Mouse (Mus musculus) sigmoid colon, adult 10 weeks (tissue): ENCODE measurements around the gene Olfr1156. TPM values are rescaled to one million over a fixed set of nuclear protein-coding genes. Genes with fewer than 3 reads are reported as not detected.

Experiments used
- polyA plus RNA-seq: library from polyadenylated mRNA; stranded (reverse); fragments of 350-450 nt; fragmentation: Illumina TruSeq; extraction: RNeasy Lipid Tissue Mini Kit (QIAGEN cat#74804); gene quantifications from one replicate; pipeline ENCODE4 v1.2.3, GENCODE M21; 2014; ENCODE audit warnings: low read depth, low replicate concordance

Olfr1156 gene
- polyA plus RNA-seq: not detected

DNA sequence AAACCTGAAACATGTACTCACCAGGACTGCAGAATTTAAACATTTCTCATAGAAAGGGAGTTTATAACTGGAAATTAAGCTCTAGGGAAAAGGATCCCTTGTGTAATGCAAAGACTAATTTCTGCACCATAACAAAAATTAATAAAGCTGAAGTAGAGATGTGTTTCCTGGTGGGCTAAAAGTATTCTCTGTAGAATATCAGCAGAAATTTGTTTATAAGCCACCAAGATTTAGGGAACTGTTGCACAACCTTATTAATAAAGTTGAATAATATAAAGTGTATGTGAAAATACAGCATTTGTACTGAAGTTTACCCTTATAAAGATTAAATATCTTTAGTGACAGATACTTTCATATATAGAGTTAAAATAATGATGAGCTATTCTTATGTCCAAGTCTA is at the start of gene Olfr1156:
Olfr1156 (minus strand) TSS at position 101 of the 400 bp plus-strand sequence.

DNA sequence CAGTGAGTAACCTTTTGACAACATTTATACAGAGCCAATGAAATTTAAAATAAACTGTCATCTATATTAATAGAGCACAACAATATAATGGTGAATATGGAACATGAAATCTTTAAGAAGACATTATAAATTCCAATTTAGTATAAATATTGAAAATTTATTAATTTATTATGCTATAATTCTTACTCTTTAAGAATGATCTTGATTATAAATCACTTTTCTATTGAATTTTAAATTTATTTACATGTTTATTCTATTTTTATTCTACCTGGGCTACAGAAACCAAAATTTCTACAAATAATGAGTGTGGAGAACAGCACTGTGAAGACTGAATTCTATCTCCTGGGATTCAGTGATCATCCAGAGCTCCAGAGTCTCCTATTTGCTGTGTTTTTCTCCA is 36.9 kb upstream of the Olfr1156 start, which contains the start of gene Olfr1158:
Olfr1158 (plus strand) TSS at position 301 of the 400 bp plus-strand sequence.

DNA sequence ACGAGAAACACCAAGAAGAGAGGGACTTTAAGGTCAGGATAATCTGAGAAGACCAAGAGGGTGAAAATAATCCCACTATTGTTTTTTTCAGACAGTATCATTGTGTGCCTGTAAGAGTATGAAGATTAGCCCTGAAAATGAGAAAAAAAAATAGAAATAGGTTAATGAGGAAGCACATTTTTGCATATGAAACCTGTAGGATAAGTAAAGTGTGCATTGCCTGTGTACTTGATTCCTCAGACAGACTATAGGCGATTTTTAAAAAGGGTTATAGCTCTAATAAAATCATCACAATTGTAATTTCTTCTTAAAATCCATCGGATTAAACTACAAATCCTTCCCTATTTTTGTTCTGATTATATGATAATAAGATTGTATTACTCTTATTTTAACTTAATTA is 21.7 kb upstream of the Olfr1156 start, which contains the start of gene Olfr74:
Olfr74 (minus strand) TSS at position 101 of the 400 bp plus-strand sequence.

DNA sequence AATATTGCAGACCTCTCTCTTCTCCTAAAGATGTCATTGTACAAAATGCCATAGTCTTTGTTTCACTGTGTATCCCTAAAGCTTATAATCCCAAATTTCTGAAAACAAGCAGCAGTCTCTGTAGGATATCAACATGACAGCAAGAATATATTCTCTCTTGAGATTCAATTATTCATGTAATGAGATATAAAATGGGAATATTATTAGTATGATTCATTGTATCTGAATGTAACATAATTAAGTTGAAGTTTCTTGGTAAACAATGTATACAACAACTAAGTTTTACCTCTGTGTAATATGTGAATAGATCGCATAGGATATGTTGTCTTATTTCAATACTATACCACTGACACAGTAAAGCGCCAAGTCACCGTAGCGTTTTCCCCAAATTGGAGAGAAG is 15.3 kb upstream of the Olfr1156 start, which contains the start of gene Olfr1157:
Olfr1157 (minus strand) TSS at position 101 of the 400 bp plus-strand sequence.

DNA sequence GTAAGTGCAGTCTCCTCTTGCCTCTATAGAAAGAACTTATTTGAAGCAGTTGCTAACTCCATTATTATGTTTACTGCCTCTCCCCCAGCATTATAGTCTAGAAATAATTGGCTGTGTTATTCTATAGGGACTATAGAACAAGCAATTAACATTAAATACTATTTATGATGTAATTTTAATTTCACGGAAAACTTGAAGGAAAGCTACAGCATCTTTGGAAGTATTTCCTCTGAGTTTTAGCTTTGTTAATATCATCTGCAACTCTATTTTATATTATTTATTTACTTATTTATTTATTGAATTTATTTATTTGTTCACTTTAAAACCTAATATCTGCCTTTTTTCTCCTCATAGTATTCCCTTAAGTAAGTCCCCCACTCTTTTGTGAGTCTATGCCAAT is 7.9 kb downstream of the Olfr1156 start, which contains the start of gene Olfr1155:
Olfr1155 (minus strand) TSS at position 101 of the 400 bp plus-strand sequence.

DNA sequence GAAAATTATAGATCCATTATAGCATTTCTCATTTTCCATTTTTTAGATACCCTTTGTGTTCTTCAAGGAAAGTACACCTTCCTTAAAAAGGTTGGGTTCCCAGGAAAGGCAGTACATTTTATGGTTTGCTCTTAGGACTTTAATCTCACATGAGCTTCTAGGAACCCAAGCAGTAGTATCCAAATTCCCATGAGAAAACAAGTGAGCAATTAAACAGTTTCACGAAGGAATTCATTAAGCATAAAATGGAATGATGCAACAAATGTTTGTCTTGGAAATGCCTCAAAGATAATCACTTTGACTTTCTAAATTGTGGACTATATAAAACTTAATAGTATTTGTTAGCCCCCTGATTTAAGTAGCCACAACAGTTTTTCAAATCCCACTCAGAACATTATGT is 47.8 kb downstream of the Olfr1156 start, which contains the start of gene Olfr1154:
Olfr1154 (minus strand) TSS at position 101 of the 400 bp plus-strand sequence.

Other genes starting within 250 kb of the Olfr1156 start
- gene Olfr1137, start 239.9 kb downstream of the Olfr1156 start, polyA plus RNA-seq: not detected
- gene Olfr1138, start 213.1 kb downstream of the Olfr1156 start, polyA plus RNA-seq: not detected
- not detected for gene Olfr1140, start 209.3 kb downstream of the Olfr1156 start, polyA plus RNA-seq
- gene Olfr1141, start 199.1 kb downstream of the Olfr1156 start, polyA plus RNA-seq: not detected
- not detected for gene Olfr152, start 173.6 kb downstream of the Olfr1156 start, polyA plus RNA-seq
- not detected for gene Olfr1143, start 152.5 kb downstream of the Olfr1156 start, polyA plus RNA-seq
- gene Olfr1145, start 143.3 kb downstream of the Olfr1156 start, polyA plus RNA-seq: not detected
- not detected for gene Olfr1148, start 122.6 kb downstream of the Olfr1156 start, polyA plus RNA-seq
- gene Olfr1150-ps1, start 109.1 kb downstream of the Olfr1156 start, polyA plus RNA-seq: not detected
- gene Olfr1151, start 97.2 kb downstream of the Olfr1156 start, polyA plus RNA-seq: not detected
- gene Olfr1152, start 86.6 kb downstream of the Olfr1156 start, polyA plus RNA-seq: not detected
- not detected for gene Olfr1153, start 58.1 kb downstream of the Olfr1156 start, polyA plus RNA-seq
- gene Olfr1154, start 47.9 kb downstream of the Olfr1156 start, polyA plus RNA-seq: not detected
- gene Olfr1155, start 8.0 kb downstream of the Olfr1156 start, polyA plus RNA-seq: not detected
- not detected for gene Olfr1157, start 15.2 kb upstream of the Olfr1156 start, polyA plus RNA-seq
- gene Olfr74, start 21.6 kb upstream of the Olfr1156 start, polyA plus RNA-seq: not detected
- gene Olfr1158, start 37.0 kb upstream of the Olfr1156 start, polyA plus RNA-seq: not detected
- gene Olfr1160, start 55.2 kb upstream of the Olfr1156 start, polyA plus RNA-seq: not detected
- not detected for gene Olfr1161, start 69.7 kb upstream of the Olfr1156 start, polyA plus RNA-seq
- not detected for gene Olfr73, start 84.6 kb upstream of the Olfr1156 start, polyA plus RNA-seq
- not detected for gene Olfr1162, start 98.0 kb upstream of the Olfr1156 start, polyA plus RNA-seq
- gene Olfr1163, start 118.7 kb upstream of the Olfr1156 start, polyA plus RNA-seq: not detected
- gene Olfr1164, start 140.9 kb upstream of the Olfr1156 start, polyA plus RNA-seq: not detected
- gene Olfr1166, start 175.2 kb upstream of the Olfr1156 start, polyA plus RNA-seq: not detected
- not detected for gene Olfr1167, start 202.1 kb upstream of the Olfr1156 start, polyA plus RNA-seq
- gene Olfr1168, start 228.8 kb upstream of the Olfr1156 start, polyA plus RNA-seq: not detected